Mouse (Mus musculus) hindbrain, embryonic 14.5 days (tissue): ENCODE measurements around the gene Zfp275. TPM values are rescaled to one million over a fixed set of nuclear protein-coding genes. Genes with fewer than 3 reads are reported as not detected.
"Not testable (repeated sequence)": the region's sequence is repeated elsewhere in the genome, so short reads cannot be mapped to it uniquely, and the experiment has no call there.

Source experiments
- ATAC-seq: fragments of 200-750 bp; cut with Nextera tagmentation; 2 replicates; pipeline ENCODE4 v1.8.0; 2017; ENCODE audit warnings: moderate number of reproducible peaks, mild to moderate bottlenecking, moderate TSS enrichment, moderate library complexity; ENCODE audit not compliant: low FRiP score
- DNase-seq: peaks from one replicate; pipeline ENCODE4 v3.0.0-alpha.2; 2015; ENCODE audit warnings: low spot score
- H3K27ac ChIP-seq: fragments of 300-500 bp; sonication (generic); 2 replicates; pipeline ENCODE4 v1.5.1; 2014; ENCODE audit warnings: mild to moderate bottlenecking, moderate library complexity
- H3K27me3 ChIP-seq: fragments of 300-500 bp; sonication (generic); 2 replicates; pipeline ENCODE4 v1.6.1; 2014; ENCODE audit warnings: mild to moderate bottlenecking, low read length, mixed read lengths; ENCODE audit not compliant: control insufficient read depth, insufficient read depth
- H3K36me3 ChIP-seq: fragments of 300-500 bp; sonication (generic); replicated peaks from 2 replicates; pipeline ENCODE4 v1.6.1; 2014; ENCODE audit not compliant: control insufficient read depth, insufficient read depth
- H3K4me1 ChIP-seq: fragments of 300-500 bp; sonication (generic); replicated peaks from 2 replicates; pipeline ENCODE4 v1.6.1; 2014; ENCODE audit warnings: antibody characterized with exemption, low read length, mixed read lengths; ENCODE audit not compliant: control insufficient read depth, insufficient read depth
- H3K4me2 ChIP-seq: fragments of 300-500 bp; sonication (generic); replicated peaks from 2 replicates; pipeline ENCODE4 v1.6.1; 2014; ENCODE audit warnings: mild to moderate bottlenecking, moderate library complexity
- H3K4me3 ChIP-seq: fragments of 300-500 bp; sonication (generic); replicated peaks from 2 replicates; pipeline ENCODE4 v1.5.1; 2014; ENCODE audit warnings: mild to moderate bottlenecking, low read length
- H3K9ac ChIP-seq: fragments of 300-500 bp; sonication (generic); 2 replicates; pipeline ENCODE4 v1.6.1; 2014
- H3K9me3 ChIP-seq: fragments of 300-500 bp; sonication (generic); 2 replicates; pipeline ENCODE4 v1.6.1; 2016; ENCODE audit warnings: low read length; ENCODE audit not compliant: control insufficient read depth
- WGBS: fragments of 180-500 bp; shearing (Covaris S2); extraction: QIAGEN DNeasy Blood & Tissue Kit; methylation state at CpG from one replicate; pipeline ENCODE4 v1.1.7; 2014; 5-methylcytosine and 5-hydroxymethylcytosine counted together
- polyA plus RNA-seq: library from polyadenylated mRNA; unstranded; fragments of >200 nt; fragmentation: Nextera tagmentation; extraction: Ambion mirVana; gene quantifications from 2 replicates; pipeline ENCODE4 v1.2.1, GENCODE M21; 2014

Zfp275 gene
- polyA plus RNA-seq: 12.1 and 13.6 TPM in 2 replicates

- H3K4me2 ChIP-seq: peak within 1 kb of the TSS; percentile 63
- ATAC-seq (peak; percentile 93), DNase-seq (peak; percentile 64)
- no peaks in the 10 kb centered on the region for H3K9me3 ChIP-seq
- peak within 1 kb of the TSS; percentile 54 for H3K4me3 ChIP-seq
- WGBS: 24% methylated on average over 37 of the region's 37 CpGs
- H3K27me3 ChIP-seq: no peaks in the 10 kb centered on the region
- H3K27ac ChIP-seq: peak within 1 kb of the TSS; percentile 70
- H3K9ac ChIP-seq: peak within 1 kb of the TSS; percentile 73
- peaks cover 6% of the 10 kb centered on the region for H3K4me1 ChIP-seq
- no peaks in the 10 kb centered on the region for H3K36me3 ChIP-seq
Observed at GRCm38 (mm10) chrX:73342483-73342895, at the start of gene Zfp275. TSS of gene Zfp275 (plus strand) at chrX:73342621.

- not testable (repeated sequence) for H3K36me3 ChIP-seq, DNase-seq, ATAC-seq, H3K9ac ChIP-seq, H3K4me2 ChIP-seq, H3K9me3 ChIP-seq, H3K4me1 ChIP-seq, H3K4me3 ChIP-seq, H3K27me3 ChIP-seq, H3K27ac ChIP-seq
- 92% methylated on average over 10 of the region's 17 CpGs for WGBS
Observed at GRCm38 (mm10) chrX:73292876-73293275, 49.5 kb upstream of the Zfp275 start, which contains the start of the genes Xlr5a and Xlr5c. TSS of gene Xlr5a (minus strand) at chrX:73292976. TSS of gene Xlr5c (minus strand) at chrX:73292976.

- DNase-seq, H3K4me3 ChIP-seq, H3K27me3 ChIP-seq, H3K9me3 ChIP-seq, H3K9ac ChIP-seq, ATAC-seq, H3K27ac ChIP-seq, H3K36me3 ChIP-seq, H3K4me1 ChIP-seq, H3K4me2 ChIP-seq: not testable (repeated sequence)
- 73% methylated on average over 7 of the region's 10 CpGs for WGBS
Observed at GRCm38 (mm10) chrX:73295745-73296144, 46.7 kb upstream of the Zfp275 start.

- no peak for ATAC-seq
- 38% methylated on average over 3 of the region's 3 CpGs for WGBS
- peak; percentile 53 for DNase-seq
Observed at GRCm38 (mm10) chrX:73312522-73312921, 29.9 kb upstream of the Zfp275 start.

GRCm38 (mm10) chrX:73321029-73321428 is 21.4 kb upstream of the Zfp275 start:
- Histone ChIP-seq H3K4me1 (no peaks in the 10 kb centered on the region), H3K9ac (no peak overlapping the region), H3K27ac (no peak overlapping the region), H3K4me3 (no peak overlapping the region), H3K27me3 (no peaks in the 10 kb centered on the region), H3K36me3 (no peaks in the 10 kb centered on the region), H3K9me3 (no peaks in the 10 kb centered on the region), H3K4me2 (no peak overlapping the region)
- no peak for ATAC-seq
- 82% methylated on average over 3 of the region's 3 CpGs for WGBS
- DNase-seq: no peak

More at GRCm38 (mm10) chrX:73312522-73312921, 29.9 kb upstream of the Zfp275 start:
- no peak overlapping the region for H3K27ac ChIP-seq
- no peak overlapping the region for H3K4me3 ChIP-seq
- no peaks in the 10 kb centered on the region for H3K4me1 ChIP-seq
- H3K9me3 ChIP-seq: no peaks in the 10 kb centered on the region
- H3K9ac ChIP-seq: no peak overlapping the region
- no peaks in the 10 kb centered on the region for H3K27me3 ChIP-seq
- H3K36me3 ChIP-seq: no peaks in the 10 kb centered on the region
- H3K4me2 ChIP-seq: no peak overlapping the region

GRCm38 (mm10) chrX:73327215-73327614 is 15.2 kb upstream of the Zfp275 start:
- DNase-seq (no peak), ATAC-seq (no peak)
- Histone ChIP-seq H3K4me3 (no peak overlapping the region), H3K9me3 (no peaks in the 10 kb centered on the region), H3K36me3 (no peaks in the 10 kb centered on the region), H3K4me1 (no peaks in the 10 kb centered on the region), H3K9ac (no peak overlapping the region), H3K4me2 (no peak overlapping the region), H3K27me3 (no peaks in the 10 kb centered on the region), H3K27ac (no peak overlapping the region)
- WGBS: 88% methylated on average over 2 of the region's 2 CpGs

- ATAC-seq: no peak
- H3K9ac ChIP-seq: no peak overlapping the region
- no peaks in the 10 kb centered on the region for H3K27me3 ChIP-seq
- no peak for DNase-seq
- no peaks in the 10 kb centered on the region for H3K36me3 ChIP-seq
- H3K27ac ChIP-seq: no peak overlapping the region
- no peaks in the 10 kb centered on the region for H3K4me1 ChIP-seq
- no peak overlapping the region for H3K4me3 ChIP-seq
- H3K4me2 ChIP-seq: no peak overlapping the region
- no peaks in the 10 kb centered on the region for H3K9me3 ChIP-seq
Observed at GRCm38 (mm10) chrX:73333548-73333947, 8.9 kb upstream of the Zfp275 start.

GRCm38 (mm10) chrX:73336740-73337139 is 5.7 kb upstream of the Zfp275 start, which contains the start of gene Gm45015:
TSS of gene Gm45015 (minus strand) at chrX:73336840.
- no peak within 1 kb of the TSS for H3K9ac ChIP-seq
- H3K36me3 ChIP-seq: no peaks in the 10 kb centered on the region
- DNase-seq: no peak
- H3K4me1 ChIP-seq: no peaks in the 10 kb centered on the region
- no peaks in the 10 kb centered on the region for H3K9me3 ChIP-seq
- 90% methylated on average over 4 of the region's 4 CpGs for WGBS
- no peak for ATAC-seq
- H3K27ac ChIP-seq: no peak within 1 kb of the TSS
- no peak within 1 kb of the TSS for H3K4me2 ChIP-seq
- H3K27me3 ChIP-seq: no peaks in the 10 kb centered on the region
- no peak within 1 kb of the TSS for H3K4me3 ChIP-seq

- Histone ChIP-seq H3K4me1 (peaks cover 6% of the 10 kb centered on the region), H3K9me3 (no peaks in the 10 kb centered on the region), H3K4me2 (no peak overlapping the region), H3K4me3 (no peak overlapping the region), H3K9ac (no peak overlapping the region), H3K27ac (no peak overlapping the region), H3K36me3 (no peaks in the 10 kb centered on the region), H3K27me3 (no peaks in the 10 kb centered on the region)
- no peak for ATAC-seq
- no peak for DNase-seq
- 50% methylated on average over 1 of the region's 1 CpGs for WGBS
Observed at GRCm38 (mm10) chrX:73341473-73341872, 948 bp upstream of the Zfp275 start.

GRCm38 (mm10) chrX:73342068-73342467 is 353 bp upstream of the Zfp275 start:
- 35% methylated on average over 3 of the region's 3 CpGs for WGBS
- Histone ChIP-seq H3K4me1 (peaks cover 6% of the 10 kb centered on the region), H3K27ac (peak overlapping the region; percentile 70; the same call in 1 of the 2 replicates), H3K9me3 (no peaks in the 10 kb centered on the region), H3K36me3 (no peaks in the 10 kb centered on the region), H3K27me3 (no peaks in the 10 kb centered on the region), H3K9ac (peak overlapping the region; percentile 73; the same call in 1 of the 2 replicates), H3K4me3 (peak overlapping the region; percentile 54), H3K4me2 (peak overlapping the region; percentile 63)
- no peak for DNase-seq
- ATAC-seq: 0 out of 2 replicates have a peak, but pooled peaks have one; percentile 49
